Mouse (Mus musculus) gastrocnemius, postnatal 4 days (tissue): Measurements from ENCODE around the gene Fam163b. TPM values are rescaled to one million over a fixed set of nuclear protein-coding genes. Genes with fewer than 3 reads are reported as not detected.

ENCODE experiments used
- total RNA-seq, 2 experiments: library from RNA; stranded (reverse); gene quantifications; 2 replicates each; pipeline ENCODE4 v1.2.3; 2021

Fam163b gene
- total RNA-seq, 2 experiments from 2014 or later: 0.29 to 0.39 TPM

Other genes with a start within 250 kb of the Fam163b start
- 10 to 100 TPM; 15.7 to 17.6 TPM for gene Surf6, start 239.6 kb downstream of the Fam163b start, total RNA-seq
- 10 to 100 TPM; 30.6 to 34.7 TPM for gene Med22, start 231.8 kb downstream of the Fam163b start, total RNA-seq
- 100 to 1,000 TPM; 463 to 500 TPM for gene Rpl7a, start 231.7 kb downstream of the Fam163b start, total RNA-seq
- gene Surf2, start 226.1 kb downstream of the Fam163b start, total RNA-seq: 10 to 100 TPM; 15.5 to 17.8 TPM
- 10 to 100 TPM; 38.9 to 44.9 TPM for gene Surf1, start 226.0 kb downstream of the Fam163b start, total RNA-seq
- gene Surf4, start 208.6 kb downstream of the Fam163b start, total RNA-seq: 100 to 1,000 TPM; 116 to 119 TPM
- not detected for gene Stkld1, start 208.4 kb downstream of the Fam163b start, total RNA-seq
- 10 to 100 TPM; 23.8 to 29.4 TPM for gene Rexo4, start 178.1 kb downstream of the Fam163b start, total RNA-seq
- gene Adamts13, start 169.1 kb downstream of the Fam163b start, total RNA-seq: under 1 TPM; 0.05 to 0.21 TPM
- 10 to 100 TPM; 34.8 to 38.5 TPM for gene Cacfd1, start 132.6 kb downstream of the Fam163b start, total RNA-seq
- under 1 TPM; 0.32 to 0.49 TPM for gene Slc2a6, start 114.5 kb downstream of the Fam163b start, total RNA-seq
- gene Mymk, start 70.3 kb downstream of the Fam163b start, total RNA-seq: 100 to 1,000 TPM; 111 to 118 TPM
- 1 to 10 TPM; 2.5 to 4.6 TPM for gene Adamtsl2, start 63.1 kb downstream of the Fam163b start, total RNA-seq
- gene Dbh, start 22.7 kb upstream of the Fam163b start, total RNA-seq: under 1 TPM; 0.20 to 0.36 TPM
- 1 to 10 TPM; 8.9 to 9.8 TPM for gene Sardh, start 105.8 kb upstream of the Fam163b start, total RNA-seq